Mouse (Mus musculus) cerebellum, adult 2 months (tissue): ENCODE data around the gene Tmtc1. TPM values are rescaled to one million over a fixed set of nuclear protein-coding genes. Genes with fewer than 3 reads are reported as not detected.

Experiments
- DNase-seq, 2 experiments: peaks; one replicate each; pipeline ENCODE4 v3.0.0; 2021
- H3K27ac ChIP-seq: fragments of 200-500 bp; 2 replicates; pipeline ENCODE4 v1.5.1; 2012; ENCODE audit warnings: low read length, control low read depth, inconsistent platforms; ENCODE audit not compliant: insufficient read depth
- H3K27me3 ChIP-seq: fragments of 200-500 bp; 2 replicates; pipeline ENCODE4 v1.6.1; 2012; ENCODE audit warnings: inconsistent platforms, mild to moderate bottlenecking, low read length, moderate library complexity; ENCODE audit not compliant: control insufficient read depth, insufficient read depth
- H3K4me1 ChIP-seq: fragments of 200-500 bp; 2 replicates; pipeline ENCODE4 v1.6.1; 2011; ENCODE audit warnings: low read length; ENCODE audit not compliant: control insufficient read depth, insufficient read depth
- H3K4me3 ChIP-seq: fragments of 200-500 bp; replicated peaks from 2 replicates; pipeline ENCODE3; 2011; ENCODE audit warnings: mild to moderate bottlenecking, low read depth, low read length, control low read depth; ENCODE audit not compliant: insufficient read depth
- CTCF ChIP-seq: fragments of 200-500 bp; IDR thresholded peaks from 2 replicates; pipeline ENCODE4 v1.5.1; 2011; ENCODE audit warnings: low read depth, mild to moderate bottlenecking, control low read depth, low read length, moderate library complexity, borderline replicate concordance; ENCODE audit not compliant: insufficient read depth
- POLR2A ChIP-seq: fragments of 200-500 bp; IDR thresholded peaks from 2 replicates; pipeline ENCODE4 v1.6.1; 2011; ENCODE audit warnings: low read length, control low read depth, borderline replicate concordance; ENCODE audit not compliant: insufficient read depth
- WGBS: fragments of 180-500 bp; shearing (Covaris S2); methylation state at CpG from one replicate; pipeline ENCODE4 v1.1.7; 2018; 5-methylcytosine and 5-hydroxymethylcytosine counted together
- polyA plus RNA-seq: library from polyadenylated mRNA; depleted of rRNA; stranded (reverse); fragments of >200 nt; gene quantifications from 2 replicates; pipeline ENCODE4 v1.2.3, GENCODE M21; 2012

The Tmtc1 gene
- polyA plus RNA-seq, 1 experiment = 18.5 TPM

- WGBS = 94% methylated on average over 1 of the region's 1 CpGs
- Histone ChIP-seq H3K4me3 (no peak overlapping the region), H3K4me1 (no peaks in the 10 kb centered on the region), H3K27me3 (no peaks in the 10 kb centered on the region), H3K27ac (no peak overlapping the region)
- DNase-seq = no peak
- TF ChIP-seq CTCF (no peak), POLR2A (no peak)
These were observed 199.4 kb downstream of the Tmtc1 start for GRCm38 (mm10) chr6:148244836-148245235.

GRCm38 (mm10) chr6:148242304-148242703 lies 201.9 kb downstream of the Tmtc1 start:
- no peak for TF ChIP-seq CTCF
- TF ChIP-seq POLR2A = no peak
- Histone ChIP-seq H3K4me1 (no peaks in the 10 kb centered on the region), H3K27ac (no peak overlapping the region), H3K27me3 (no peaks in the 10 kb centered on the region), H3K4me3 (no peak overlapping the region)
- WGBS = 64% methylated on average over 3 of the region's 3 CpGs
- DNase-seq = no peak

GRCm38 (mm10) chr6:148241685-148242084 lies 202.5 kb downstream of the Tmtc1 start:
- no peak for TF ChIP-seq POLR2A
- TF ChIP-seq CTCF = no peak

GRCm38 (mm10) chr6:148239311-148239710 lies 204.9 kb downstream of the Tmtc1 start:
- Histone ChIP-seq H3K27ac (no peak overlapping the region), H3K4me3 (no peak overlapping the region), H3K4me1 (no peaks in the 10 kb centered on the region), H3K27me3 (no peaks in the 10 kb centered on the region)
- no peak for DNase-seq
- WGBS = 100% methylated on average over 1 of the region's 1 CpGs
- TF ChIP-seq POLR2A = no peak
- TF ChIP-seq CTCF = no peak

More at GRCm38 (mm10) chr6:148241685-148242084, 202.5 kb downstream of the Tmtc1 start:
- H3K4me3 ChIP-seq = no peak overlapping the region
- no peak for DNase-seq
- no peak overlapping the region for H3K27ac ChIP-seq
- WGBS = 75% methylated on average over 5 of the region's 5 CpGs
- no peaks in the 10 kb centered on the region for H3K27me3 ChIP-seq
- no peaks in the 10 kb centered on the region for H3K4me1 ChIP-seq

GRCm38 (mm10) chr6:148237453-148237852 lies 206.7 kb downstream of the Tmtc1 start:
- H3K27me3 ChIP-seq = no peaks in the 10 kb centered on the region
- TF ChIP-seq POLR2A = no peak
- WGBS = 32% methylated on average over 5 of the region's 5 CpGs
- DNase-seq = no peak
- H3K4me3 ChIP-seq = no peak overlapping the region
- no peak overlapping the region for H3K27ac ChIP-seq
- H3K4me1 ChIP-seq = no peaks in the 10 kb centered on the region

GRCm38 (mm10) chr6:148234105-148234828 lies 209.9 kb downstream of the Tmtc1 start:
- H3K4me1 ChIP-seq = no peaks in the 10 kb centered on the region
- TF ChIP-seq POLR2A = no peak
- no peak for TF ChIP-seq CTCF
- 77% methylated on average over 3 of the region's 3 CpGs for WGBS
- no peaks in the 10 kb centered on the region for H3K27me3 ChIP-seq
- H3K27ac ChIP-seq = no peak overlapping the region
- H3K4me3 ChIP-seq = no peak overlapping the region
- no peak for DNase-seq

- no peak for DNase-seq
- Histone ChIP-seq H3K27ac (no peak overlapping the region), H3K4me3 (no peak overlapping the region), H3K4me1 (no peaks in the 10 kb centered on the region), H3K27me3 (no peaks in the 10 kb centered on the region)
- 53% methylated on average over 3 of the region's 3 CpGs for WGBS
- no peak for TF ChIP-seq POLR2A
- TF ChIP-seq CTCF = no peak
These were observed 216.6 kb downstream of the Tmtc1 start for GRCm38 (mm10) chr6:148227542-148227941.

- H3K27ac ChIP-seq = no peak overlapping the region
- TF ChIP-seq POLR2A (no peak), CTCF (no peak)
- H3K4me1 ChIP-seq = no peaks in the 10 kb centered on the region
- DNase-seq = no peak
- H3K4me3 ChIP-seq = no peak overlapping the region
- no peaks in the 10 kb centered on the region for H3K27me3 ChIP-seq
- WGBS = 67% methylated on average over 2 of the region's 2 CpGs
These were observed 221.5 kb downstream of the Tmtc1 start for GRCm38 (mm10) chr6:148222686-148223085.
